Mouse (Mus musculus) brain, embryonic 14.5 days (tissue): ENCODE measurements around the gene Cd2. TPM values are rescaled to one million over a fixed set of nuclear protein-coding genes. Genes with fewer than 3 reads are reported as not detected.

ENCODE experiments used
- DNase-seq: peaks from one replicate; pipeline ENCODE4 v3.0.0-alpha.2; 2011; ENCODE audit warnings: low read depth
- CTCF ChIP-seq: fragments of 200-500 bp; IDR thresholded peaks from 2 replicates; pipeline ENCODE4 v1.5.1; 2012; ENCODE audit warnings: inconsistent platforms, mild to moderate bottlenecking, moderate library complexity, borderline replicate concordance; ENCODE audit not compliant: insufficient read depth, insufficient read length; ENCODE audit errors: extremely low read depth
- POLR2A ChIP-seq: fragments of 200-500 bp; IDR thresholded peaks from 2 replicates; pipeline ENCODE4 v1.6.1; 2012; ENCODE audit warnings: mild to moderate bottlenecking, inconsistent platforms, borderline replicate concordance; ENCODE audit not compliant: poor library complexity, insufficient read depth, insufficient read length, severe bottlenecking; ENCODE audit errors: extremely low read depth
- polyA plus RNA-seq: library from polyadenylated mRNA; depleted of rRNA; stranded (reverse); fragments of >200 nt; gene quantifications from 2 replicates; pipeline ENCODE4 v1.2.3, GENCODE M21; 2012; rRNA removed

The Cd2 gene
- polyA plus RNA-seq, 1 experiment, result not detected

DNA sequence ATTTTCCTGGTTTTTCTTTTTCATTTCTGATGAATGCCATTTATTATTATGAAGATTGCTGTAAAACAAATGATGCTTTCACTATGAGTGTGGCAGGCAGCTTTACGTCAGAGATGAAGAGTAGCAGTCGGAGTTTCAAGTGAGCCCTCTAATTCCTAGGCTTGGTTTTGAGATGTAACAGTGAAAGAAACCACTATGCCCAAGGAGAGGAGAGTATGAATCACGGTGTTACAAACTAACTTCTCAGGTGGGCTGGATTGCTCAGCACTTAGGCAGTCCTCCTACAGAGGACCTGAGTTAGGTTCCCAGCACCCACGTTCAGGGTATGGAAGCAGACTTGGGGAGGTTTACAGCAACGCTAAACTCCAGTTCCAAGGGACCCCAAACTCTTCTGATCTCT lies 52.4 kb downstream of the Cd2 start:
- no peak for TF ChIP-seq CTCF
- no peak for TF ChIP-seq POLR2A
- no peak for DNase-seq

- TF ChIP-seq CTCF, result no peak
- no peak for TF ChIP-seq POLR2A
- no peak for DNase-seq
Measured at GRCm38 (mm10) chr3:101233424-101233823, 54.3 kb downstream of the Cd2 start.

DNA sequence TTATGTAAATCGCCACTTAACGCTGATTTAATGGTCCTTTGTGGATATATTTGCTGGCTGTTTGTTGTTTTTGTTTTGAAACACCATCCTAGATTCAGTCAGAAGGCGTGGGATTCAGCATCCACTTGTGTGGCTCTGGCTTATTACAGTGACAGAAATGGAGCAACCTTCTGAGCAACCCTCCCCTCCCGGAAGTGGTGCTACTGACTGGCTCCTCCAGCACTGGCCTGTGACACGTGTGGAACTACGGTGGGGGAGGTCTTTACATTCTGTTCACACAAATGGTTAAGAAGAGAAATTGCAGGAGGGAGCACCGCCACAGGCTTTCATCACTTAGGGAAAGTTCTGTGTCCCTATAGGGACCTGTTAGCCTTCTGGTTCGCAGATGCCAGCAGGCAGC lies 55.2 kb downstream of the Cd2 start:
- DNase-seq, result no peak
- TF ChIP-seq POLR2A (no peak), CTCF (no peak)

DNA sequence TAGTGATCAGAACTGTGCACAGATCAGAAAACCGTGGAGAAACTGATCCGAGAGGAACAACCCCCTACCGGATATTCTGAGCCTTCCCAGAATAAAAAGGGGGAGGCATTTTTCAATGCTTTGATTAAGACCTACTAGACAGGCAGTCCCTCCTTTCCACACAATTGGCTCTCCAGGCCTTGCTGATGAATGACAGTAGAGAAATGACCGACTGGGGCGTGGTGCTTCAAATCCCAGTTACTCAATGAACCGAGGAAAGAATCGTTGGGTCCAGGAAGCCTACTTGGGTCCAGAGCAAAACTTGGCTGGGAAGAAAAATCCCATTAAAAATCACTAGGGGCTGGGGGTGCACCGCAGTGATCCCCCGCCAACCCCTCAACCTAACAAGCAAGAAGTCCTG lies 57.5 kb downstream of the Cd2 start:
- TF ChIP-seq POLR2A, result no peak
- TF ChIP-seq CTCF, result no peak

GRCm38 (mm10) chr3:101229551-101229930 lies 58.2 kb downstream of the Cd2 start:
- TF ChIP-seq CTCF (no peak), POLR2A (no peak)
- DNase-seq, result no peak

More for the DNA sequence above, 57.5 kb downstream of the Cd2 start:
- DNase-seq, result no peak

DNA sequence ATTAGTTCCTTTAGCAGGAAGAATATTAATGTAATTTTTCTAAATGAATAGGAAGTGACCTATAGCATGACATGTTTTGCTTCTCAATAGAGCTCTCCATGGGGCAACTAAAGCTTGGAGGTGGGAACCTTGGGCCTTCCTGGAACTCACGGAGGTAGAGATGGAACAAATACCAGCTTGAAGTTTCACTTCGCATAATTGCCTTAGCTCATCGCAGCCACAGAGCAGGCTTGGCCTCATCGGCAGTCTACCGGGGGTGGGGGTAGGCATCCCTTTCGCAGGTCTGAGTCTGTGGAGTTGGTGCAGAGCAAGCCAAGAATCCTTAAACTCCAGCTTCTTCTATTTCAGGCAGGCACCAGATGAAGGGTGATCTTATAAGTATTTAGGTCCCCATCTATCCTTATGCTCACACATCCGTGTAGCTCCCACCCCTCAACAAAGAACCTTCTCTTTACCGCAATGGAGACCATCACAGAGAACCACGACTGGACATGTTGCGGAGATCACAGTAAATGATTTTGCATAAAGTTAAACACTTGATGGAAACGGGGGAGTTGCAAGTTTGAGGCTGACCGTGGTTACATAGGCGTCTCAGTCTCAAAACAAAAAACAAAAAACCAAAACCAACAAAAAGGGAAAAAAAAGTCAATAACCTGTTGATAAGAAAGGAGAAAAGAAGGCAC lies 58.7 kb downstream of the Cd2 start:
- TF ChIP-seq CTCF (no peak), POLR2A (no peak)
- DNase-seq, result no peak

DNA sequence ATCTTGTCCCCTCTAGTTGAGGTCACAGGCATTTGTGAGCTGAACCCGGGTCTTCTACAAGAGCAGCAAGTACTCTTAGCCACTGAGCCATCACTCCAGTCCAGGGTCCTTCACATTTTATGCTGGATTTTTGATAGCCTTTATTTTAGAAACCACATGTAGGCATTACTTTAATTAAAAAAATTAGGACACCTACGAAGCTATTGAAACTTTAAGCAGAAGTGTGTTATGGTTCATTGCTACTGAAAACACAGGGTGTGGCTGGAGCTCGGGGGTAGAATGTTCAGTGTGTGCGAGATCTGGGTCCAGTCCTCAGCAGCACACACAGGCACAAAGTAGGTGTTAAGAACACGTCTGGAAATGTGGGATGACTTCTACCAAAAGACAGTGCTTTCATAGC lies 59.7 kb downstream of the Cd2 start:
- no peak for TF ChIP-seq POLR2A
- no peak for TF ChIP-seq CTCF
- no peak for DNase-seq

Other genes with a start within 250 kb of the Cd2 start
- 13.6 and 20.8 TPM in 2 replicates for gene Ptgfrn, start 177.7 kb downstream of the Cd2 start, polyA plus RNA-seq
- gene Igsf3, start 89.1 kb upstream of the Cd2 start, polyA plus RNA-seq, result 17.4 and 36.0 TPM in 2 replicates